In the genomic region with DNA sequence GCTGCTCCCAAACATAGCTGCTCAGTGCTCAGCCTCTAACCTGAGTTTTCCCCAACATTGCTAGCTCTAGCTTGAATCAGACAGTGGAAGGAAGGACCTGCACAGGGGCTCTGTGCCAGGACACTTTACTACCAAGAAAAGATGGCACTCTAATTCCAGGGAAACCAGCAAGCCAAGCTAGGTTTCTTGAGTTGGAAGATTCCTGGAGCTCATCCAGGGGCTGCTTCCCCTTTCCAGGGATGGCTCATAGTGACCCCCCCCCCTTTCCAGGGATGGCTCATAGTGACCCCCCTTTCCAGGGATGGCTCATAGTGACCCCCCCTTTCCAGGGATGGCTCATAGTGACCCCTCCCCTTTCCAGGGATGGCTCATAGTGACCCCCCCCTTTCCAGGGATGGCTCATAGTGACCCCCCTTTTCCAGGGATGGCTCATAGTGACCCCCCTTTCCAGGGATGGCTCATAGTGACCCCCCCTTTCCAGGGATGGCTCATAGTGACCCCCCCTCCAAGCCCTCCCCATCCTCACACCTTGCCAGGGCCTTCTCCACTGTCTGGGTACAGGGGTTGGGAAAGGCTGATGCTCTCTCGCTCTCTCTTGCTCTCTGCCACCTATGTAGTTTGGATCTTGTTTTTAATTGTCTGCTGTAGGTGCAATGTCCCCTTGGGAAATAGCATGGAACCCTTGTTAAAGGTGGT, we compare ENCODE assay signal across 27 mouse cellular contexts. TPM values are rescaled to one million over a fixed set of nuclear protein-coding genes. Genes with fewer than 3 reads are reported as not detected.
DNase-seq lines count a peak whose midpoint lies in the region; ATAC-seq and TF ChIP-seq lines count a peak whose summit lies in the region.
"Had no signal": no experiment of that assay in that cellular context is flagged by ENCODE, and none has a peak within 500 bp of the region (broad histone marks: within the 10 kb centered on the region; RNA-seq: fewer than 3 reads in every experiment).

No protein-coding gene starts in this region.

- no peak overlapping the region for H3K9ac ChIP-seq in midbrain, embryonic 14.5 days (replicated peaks; ENCODE audit: low read length)
- no peak overlapping the region for H3K9ac ChIP-seq in midbrain, embryonic 15.5 days
- H3K9ac ChIP-seq: embryonic facial prominence, embryonic 12.5 days; embryonic facial prominence, embryonic 15.5 days; forebrain, postnatal 0 days; heart, embryonic 13.5 days; hindbrain, embryonic 15.5 days; intestine, embryonic 15.5 days had no signal

- TF ChIP-seq CTCF in layer of hippocampus, adult 2 months (conservative IDR thresholded peaks at IDR 0.05), result no peak

- no peaks in the 10 kb centered on the region for H3K9me3 ChIP-seq in midbrain, embryonic 14.5 days (ENCODE audit: control insufficient read depth, low read length)
- H3K9me3 ChIP-seq in midbrain, embryonic 15.5 days, result no peaks in the 10 kb centered on the region
- H3K9me3 ChIP-seq: embryonic facial prominence, embryonic 12.5 days; embryonic facial prominence, embryonic 15.5 days; heart, embryonic 13.5 days; hindbrain, embryonic 15.5 days; intestine, embryonic 15.5 days had no signal

- WGBS in midbrain, embryonic 14.5 days, result 95% methylated on average over 1 of the region's 1 CpGs
- WGBS in midbrain, embryonic 15.5 days, result 100% methylated on average over 1 of the region's 1 CpGs

- no peaks in the 10 kb centered on the region for H3K36me3 ChIP-seq in midbrain, embryonic 14.5 days (ENCODE audit: control insufficient read depth, insufficient read depth, low read length)
- no peaks in the 10 kb centered on the region for H3K36me3 ChIP-seq in midbrain, embryonic 15.5 days (replicated peaks)
- H3K36me3 ChIP-seq: embryonic facial prominence, embryonic 12.5 days; embryonic facial prominence, embryonic 15.5 days; hindbrain, embryonic 15.5 days; intestine, embryonic 15.5 days had no signal

- peak overlapping the region; percentile 86; the same call in 1 of the 2 replicates for H3K27ac ChIP-seq in layer of hippocampus, adult 2 months
- H3K27ac ChIP-seq in midbrain, embryonic 14.5 days (replicated peaks; ENCODE audit: low read depth, low read length), result 0 out of 2 replicates have a peak overlapping the region, but pooled peaks have one; percentile 8
- no peak overlapping the region for H3K27ac ChIP-seq in midbrain, embryonic 15.5 days
- H3K27ac ChIP-seq: embryonic facial prominence, embryonic 12.5 days; embryonic facial prominence, embryonic 15.5 days; gastrocnemius, adult 2 months; heart, embryonic 13.5 days; intestine, embryonic 15.5 days had no signal

- no peak overlapping the region for H3K4me3 ChIP-seq in layer of hippocampus, adult 2 months
- H3K4me3 ChIP-seq in midbrain, embryonic 14.5 days (replicated peaks; ENCODE audit: low read depth, low read length), result no peak overlapping the region
- no peak overlapping the region for H3K4me3 ChIP-seq in midbrain, embryonic 15.5 days
- H3K4me3 ChIP-seq: embryonic facial prominence, embryonic 12.5 days; embryonic facial prominence, embryonic 15.5 days; gastrocnemius, adult 2 months; heart, embryonic 13.5 days; hindbrain, embryonic 15.5 days; intestine, embryonic 15.5 days had no signal

- H3K4me1 ChIP-seq in midbrain, embryonic 14.5 days (ENCODE audit: control insufficient read depth, insufficient read depth, low read length), result peaks cover 36% of the 10 kb centered on the region
- peaks cover 50% of the 10 kb centered on the region for H3K4me1 ChIP-seq in midbrain, embryonic 15.5 days

- ATAC-seq in midbrain, embryonic 14.5 days (ENCODE audit: low FRiP score, low TSS enrichment), result no peak
- ATAC-seq in midbrain, embryonic 15.5 days (replicated peaks), result no peak
- ATAC-seq: CD4-positive, CD25-positive, alpha-beta regulatory T cell, adult 4 months; forebrain, embryonic 14.5 days; forebrain, postnatal 0 days; intestine, embryonic 15.5 days had no signal

- peak; percentile 52 for DNase-seq in adrenal gland, postnatal 14 days
- no peak for DNase-seq in adrenal gland, postnatal 25 days
- DNase-seq in layer of hippocampus, adult 2 months (ENCODE audit: low spot score in 2 of 2), result no peak
- no peak for DNase-seq in layer of hippocampus, adult 8-10 months (ENCODE audit: low spot score in 2 of 2)
- DNase-seq in midbrain, embryonic 14.5 days, result no peak
- DNase-seq: cerebellum, adult 11 months; cerebellum, adult 2 months; cerebellum, adult 9-11 months; cerebellum, postnatal 25 days; forebrain, postnatal 0 days; gastrocnemius, adult 2 months; gastrocnemius, postnatal 14 days; heart, adult 11 months; heart, postnatal 14 days; heart, postnatal 4 days had no signal

- no peak overlapping the region for H3K4me2 ChIP-seq in midbrain, embryonic 14.5 days (ENCODE audit: low read length)
- H3K4me2 ChIP-seq in midbrain, embryonic 15.5 days, result no peak overlapping the region
- H3K4me2 ChIP-seq: embryonic facial prominence, embryonic 12.5 days; embryonic facial prominence, embryonic 15.5 days; heart, embryonic 13.5 days; hindbrain, embryonic 15.5 days; intestine, embryonic 15.5 days had no signal

- no peaks in the 10 kb centered on the region for H3K27me3 ChIP-seq in midbrain, embryonic 14.5 days (ENCODE audit: control insufficient read depth, insufficient read depth, low read length)
- H3K27me3 ChIP-seq in midbrain, embryonic 15.5 days (replicated peaks), result no peaks in the 10 kb centered on the region
- H3K27me3 ChIP-seq: embryonic facial prominence, embryonic 12.5 days; embryonic facial prominence, embryonic 15.5 days; heart, embryonic 13.5 days; hindbrain, embryonic 15.5 days; intestine, embryonic 15.5 days had no signal

RNA-seq across cellular contexts. Expression of a gene that starts 48.5 kb away (rescaled TPM):
- 0.33 and 1.4 TPM in 2 replicates for total RNA-seq in adrenal gland, postnatal 14 days (2021)
- total RNA-seq in adrenal gland, postnatal 25 days (2021), result 0.46 and 0.67 TPM in 2 replicates
- total RNA-seq in layer of hippocampus, adult 2 months (2021), result 10 to 100 TPM; 39.7 to 40.1 TPM
- total RNA-seq in layer of hippocampus, adult 8-10 months (2022), result 10 to 100 TPM; 36.2 to 45.2 (median 44.1) TPM
- 28.0 and 29.3 TPM in 2 replicates for polyA plus RNA-seq in midbrain, embryonic 14.5 days (2014; fragmentation: Nextera tagmentation; extraction: Ambion mirVana)
- polyA plus RNA-seq in midbrain, embryonic 15.5 days (2015; fragmentation: Nextera tagmentation; extraction: Ambion mirVana), result 36.3 and 38.0 TPM in 2 replicates
- total RNA-seq: common myeloid progenitor, adult 5-6 weeks; gastrocnemius, adult 2 months; gastrocnemius, postnatal 14 days; gastrocnemius, postnatal 4 days; heart, postnatal 14 days; heart, postnatal 4 days; MEL had no signal
- polyA plus RNA-seq: CD4-positive, CD25-positive, alpha-beta regulatory T cell, adult 4 months; heart, embryonic 16.5 days had no signal

Comparison
In these comparisons a context has a peak if more than half of its experiments do, and no peak if none do; other contexts are left out.
1. RNA of a gene that starts 48.5 kb away (total RNA-seq): 36.2 to 45.2 TPM in layer of hippocampus, adult 8-10 months and 39.7 to 40.1 TPM in layer of hippocampus, adult 2 months; 0.46 to 0.67 TPM in adrenal gland, postnatal 25 days and 0.33 to 1.4 TPM in adrenal gland, postnatal 14 days; every median in the first group is over 10 times any median in the second.